Mouse (Mus musculus) retina, adult 2 months (tissue): Measurements from ENCODE around the gene Phf3.
"Not testable (repeated sequence)": the region's sequence is repeated elsewhere in the genome, so short reads cannot be mapped to it uniquely, and the experiment has no call there.

Source experiments
- DNase-seq: peaks from one replicate; pipeline ENCODE4 v3.0.0-alpha.2; 2012; ENCODE audit warnings: low read depth, low spot score

Phf3 gene

GRCm38 (mm10) chr1:30771772-30772171 lies 101.9 kb downstream of the Phf3 start:
- no peak for DNase-seq

DNA sequence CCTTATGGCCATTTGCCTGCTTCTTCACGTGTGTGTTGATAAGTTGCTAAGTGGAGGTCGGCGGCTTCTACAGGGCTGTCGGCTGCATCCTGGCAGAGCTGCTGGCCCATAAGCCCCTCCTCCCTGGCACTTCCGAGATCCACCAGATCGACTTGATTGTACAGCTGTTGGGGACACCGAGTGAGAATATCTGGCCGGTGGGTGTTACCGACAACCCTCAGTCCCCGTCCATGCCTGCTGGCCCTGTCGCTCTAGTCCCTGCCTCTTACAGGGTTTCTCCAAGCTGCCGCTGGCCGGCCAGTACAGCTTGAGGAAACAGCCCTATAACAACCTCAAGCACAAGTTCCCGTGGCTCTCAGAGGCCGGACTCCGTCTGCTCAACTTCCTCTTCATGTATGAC lies 103.1 kb downstream of the Phf3 start:
- not testable (repeated sequence) for DNase-seq

- no peak for DNase-seq
These were observed 116.9 kb downstream of the Phf3 start for GRCm38 (mm10) chr1:30756794-30757193.

- DNase-seq: no peak
These were observed 118.1 kb downstream of the Phf3 start for GRCm38 (mm10) chr1:30755453-30756224.
